Mouse (Mus musculus) MEL (cell line): ENCODE results near the gene Nrg4. TPM values are rescaled to one million over a fixed set of nuclear protein-coding genes. Genes with fewer than 3 reads are reported as not detected.
A peak's percentile ranks its signal among the peaks of the same experiment; 100 is the strongest.

Experiments used
- DNase-seq: peaks from one replicate; pipeline ENCODE4 v3.0.0; 2011; ENCODE audit warnings: low read depth, low spot score
- H3K27ac ChIP-seq: 2 replicates; pipeline ENCODE4 v1.5.1; 2012; ENCODE audit warnings: low read depth, mild to moderate bottlenecking, control low read depth, low read length, moderate library complexity; ENCODE audit not compliant: control insufficient read depth
- H3K27me3 ChIP-seq, 2 experiments: fragments of 150-350 bp in 1 of 2; sonication (generic) in 1 of 2; 2 replicates each; pipeline ENCODE4 v1.6.1; 2012; ENCODE audit warnings: low read length in 2 of 2, mild to moderate bottlenecking in 2 of 2, improper control_type of control experiment in 1 of 2, moderate library complexity in 1 of 2; ENCODE audit not compliant: insufficient read depth in 2 of 2, control insufficient read depth in 1 of 2
- H3K36me3 ChIP-seq, 2 experiments: 2 replicates each; pipeline ENCODE4 v1.6.1; 2012 to 2014; ENCODE audit warnings: low read length in 2 of 2, improper control_type of control experiment in 1 of 2, inconsistent platforms in 1 of 2, mild to moderate bottlenecking in 1 of 2; ENCODE audit not compliant: insufficient read depth in 2 of 2, control insufficient read depth in 1 of 2
- H3K4me1 ChIP-seq, 2 experiments: fragments of 150-350 bp in 1 of 2; sonication (generic) in 1 of 2; 2 replicates each; pipeline ENCODE4 v1.6.1; 2012; ENCODE audit warnings: low read length in 2 of 2, improper control_type of control experiment in 1 of 2, mild to moderate bottlenecking in 1 of 2; ENCODE audit not compliant: insufficient read depth in 2 of 2, control insufficient read depth in 1 of 2
- H3K4me3 ChIP-seq, 2 experiments: fragments of 150-350 bp in 1 of 2; sonication (generic) in 1 of 2; 2 replicates each; pipeline ENCODE4 v1.5.1; 2012; ENCODE audit warnings: low read depth in 2 of 2, low read length in 2 of 2, mild to moderate bottlenecking in 2 of 2, moderate library complexity in 2 of 2, control low read depth in 1 of 2, improper control_type of control experiment in 1 of 2; ENCODE audit not compliant: control insufficient read depth in 1 of 2, insufficient read depth in 1 of 2
- H3K79me2 ChIP-seq: 2 replicates; pipeline ENCODE4 v1.6.1; 2012; ENCODE audit warnings: mild to moderate bottlenecking, low read length, moderate library complexity; ENCODE audit not compliant: control insufficient read depth, poor library complexity, insufficient read depth
- H3K9ac ChIP-seq: 2 replicates; pipeline ENCODE4 v1.6.1; 2012; ENCODE audit warnings: low read depth, mild to moderate bottlenecking, control low read depth, low read length, moderate library complexity; ENCODE audit not compliant: control insufficient read depth, poor library complexity, severe bottlenecking
- H3K9me3 ChIP-seq: fragments of 150-350 bp; sonication (generic); replicated peaks from 2 replicates; pipeline ENCODE4 v1.6.1; 2012; ENCODE audit warnings: mild to moderate bottlenecking, low read length, improper control_type of control experiment, moderate library complexity; ENCODE audit not compliant: insufficient read depth
- E2F4 ChIP-seq: IDR thresholded peaks from 2 replicates; pipeline ENCODE4 v1.6.1; 2011; ENCODE audit warnings: low read depth, low read length, improper control_type of control experiment, borderline replicate concordance
- EP300 ChIP-seq, 2 experiments: IDR thresholded peaks; 2 replicates each; pipeline ENCODE4 v1.6.1; 2011; ENCODE audit warnings: improper control_type of control experiment in 2 of 2, low read length in 2 of 2, low read depth in 1 of 2, mild to moderate bottlenecking in 1 of 2
- ETS1 ChIP-seq: IDR thresholded peaks from 2 replicates; pipeline ENCODE4 v1.6.1; 2012; ENCODE audit warnings: low read depth, mild to moderate bottlenecking, inconsistent platforms, low read length, improper control_type of control experiment, moderate library complexity
- GABPA ChIP-seq: IDR thresholded peaks from 2 replicates; pipeline ENCODE4 v1.6.1; 2012; ENCODE audit warnings: low read depth, mild to moderate bottlenecking, inconsistent platforms, low read length, improper control_type of control experiment, moderate library complexity
- GATA1 ChIP-seq: IDR thresholded peaks from 2 replicates; pipeline ENCODE4 v1.6.1; 2011; ENCODE audit warnings: low read depth, low read length, improper control_type of control experiment
- HCFC1 ChIP-seq: IDR thresholded peaks from 2 replicates; pipeline ENCODE4 v1.6.1; 2012; ENCODE audit warnings: low read depth, mild to moderate bottlenecking, inconsistent platforms, low read length, improper control_type of control experiment, moderate library complexity
- KAT2A ChIP-seq: conservative IDR thresholded peaks from 2 replicates; pipeline ENCODE4 v1.6.1; 2012; ENCODE audit warnings: low read depth, low read length, improper control_type of control experiment, inconsistent platforms
- MAFK ChIP-seq: IDR thresholded peaks from 2 replicates; pipeline ENCODE4 v1.6.1; 2011; ENCODE audit warnings: low read depth, mild to moderate bottlenecking, low read length, improper control_type of control experiment, borderline replicate concordance
- MAZ ChIP-seq: IDR thresholded peaks from 2 replicates; pipeline ENCODE4 v1.6.1; 2012; ENCODE audit warnings: low read depth, mild to moderate bottlenecking, inconsistent platforms, low read length, improper control_type of control experiment
- MEF2A ChIP-seq: IDR thresholded peaks from 2 replicates; pipeline ENCODE4 v1.6.1; 2014; ENCODE audit warnings: low read depth, mild to moderate bottlenecking, inconsistent platforms, low read length, improper control_type of control experiment; ENCODE audit not compliant: poor library complexity, insufficient replicate concordance, severe bottlenecking; ENCODE audit errors: extremely low read depth
- MXI1 ChIP-seq: IDR thresholded peaks from 2 replicates; pipeline ENCODE4 v1.6.1; 2011; ENCODE audit warnings: mild to moderate bottlenecking, low read depth, low read length, improper control_type of control experiment
- MYB ChIP-seq: IDR thresholded peaks from 2 replicates; pipeline ENCODE4 v1.6.1; 2011; ENCODE audit warnings: mild to moderate bottlenecking, low read depth, low read length, improper control_type of control experiment
- MYC ChIP-seq: IDR thresholded peaks from 2 replicates; pipeline ENCODE4 v1.6.1; 2011; ENCODE audit warnings: low read depth, mild to moderate bottlenecking, low read length, improper control_type of control experiment, moderate library complexity
- NELFE ChIP-seq: IDR thresholded peaks from 2 replicates; pipeline ENCODE4 v1.6.1; 2011; ENCODE audit warnings: low read depth, low read length, improper control_type of control experiment
- NRF1 ChIP-seq: IDR thresholded peaks from 2 replicates; pipeline ENCODE4 v1.6.1; 2014; ENCODE audit warnings: low read depth, mild to moderate bottlenecking, inconsistent platforms, low read length, improper control_type of control experiment, moderate library complexity; ENCODE audit not compliant: poor library complexity, insufficient read depth, severe bottlenecking
- POLR2AphosphoS2 ChIP-seq: IDR thresholded peaks from 2 replicates; pipeline ENCODE4 v1.6.1; 2011; ENCODE audit warnings: low read length, improper control_type of control experiment
- POLR2AphosphoS5 ChIP-seq: IDR thresholded peaks from 2 replicates; pipeline ENCODE4 v1.6.1; 2012; ENCODE audit warnings: low read depth, borderline replicate concordance, mild to moderate bottlenecking, inconsistent platforms, low read length, moderate library complexity, mixed read lengths
- RAD21 ChIP-seq: IDR thresholded peaks from 2 replicates; pipeline ENCODE4 v1.6.1; 2011; ENCODE audit warnings: mild to moderate bottlenecking, low read depth, low read length, improper control_type of control experiment
- RCOR1 ChIP-seq: IDR thresholded peaks from 2 replicates; pipeline ENCODE4 v1.6.1; 2012; ENCODE audit warnings: low read depth, mild to moderate bottlenecking, inconsistent platforms, low read length, improper control_type of control experiment
- SIN3A ChIP-seq: IDR thresholded peaks from 2 replicates; pipeline ENCODE4 v1.6.1; 2012; ENCODE audit warnings: low read length, improper control_type of control experiment, inconsistent platforms
- SMC3 ChIP-seq: IDR thresholded peaks from 2 replicates; pipeline ENCODE4 v1.6.1; 2011; ENCODE audit warnings: low read depth, low read length, improper control_type of control experiment
- TAL1 ChIP-seq: IDR thresholded peaks from 2 replicates; pipeline ENCODE4 v1.6.1; 2012; ENCODE audit warnings: mild to moderate bottlenecking, inconsistent platforms, low read length, moderate library complexity, mixed read lengths
- TCF12 ChIP-seq: IDR thresholded peaks from 2 replicates; pipeline ENCODE4 v1.6.1; 2014; ENCODE audit warnings: low read depth, mild to moderate bottlenecking, inconsistent platforms, low read length, improper control_type of control experiment, moderate library complexity
- USF1 ChIP-seq: IDR thresholded peaks from 2 replicates; pipeline ENCODE4 v1.6.1; 2014; ENCODE audit warnings: low read depth, mild to moderate bottlenecking, inconsistent platforms, low read length, improper control_type of control experiment, moderate library complexity
- USF2 ChIP-seq, 2 experiments: IDR thresholded peaks; 2 replicates each; pipeline ENCODE4 v1.6.1; 2011 to 2012; ENCODE audit warnings: improper control_type of control experiment in 2 of 2, low read length in 2 of 2, borderline replicate concordance in 1 of 2, inconsistent platforms in 1 of 2, low read depth in 1 of 2, mild to moderate bottlenecking in 1 of 2; ENCODE audit not compliant: insufficient read depth in 1 of 2
- ZKSCAN1 ChIP-seq: IDR thresholded peaks from 2 replicates; pipeline ENCODE4 v1.6.1; 2012; ENCODE audit warnings: low read depth, mild to moderate bottlenecking, inconsistent platforms, low read length, improper control_type of control experiment, moderate library complexity
- ZMIZ1 ChIP-seq: IDR thresholded peaks from 2 replicates; pipeline ENCODE4 v1.6.1; 2012; ENCODE audit warnings: low read depth, mild to moderate bottlenecking, inconsistent platforms, low read length, improper control_type of control experiment, moderate library complexity
- ZNF384 ChIP-seq: IDR thresholded peaks from 2 replicates; pipeline ENCODE4 v1.6.1; 2012; ENCODE audit warnings: low read depth, mild to moderate bottlenecking, inconsistent platforms, low read length, improper control_type of control experiment
- polyA plus RNA-seq, 2 experiments: library from polyadenylated mRNA; stranded (reverse) in 1 of 2; unstranded in 1 of 2; fragments of >175 nt in 1 of 2; fragments of >200 nt in 1 of 2; gene quantifications; 2 replicates each; pipeline versions ENCODE4 v1.2.1 to v1.2.4; 2012; ENCODE audit warnings: low replicate concordance in 2 of 2, low read depth in 1 of 2; ENCODE audit not compliant: insufficient read length in 2 of 2, insufficient read depth in 1 of 2, missing spikeins in 1 of 2
- total RNA-seq: library from RNA; depleted of rRNA; stranded (reverse); fragments of 300-350 nt; gene quantifications from 2 replicates; pipeline ENCODE4 v1.2.3, GENCODE M21; 2012

Nrg4 gene
- total and polyA plus RNA-seq, 3 experiments, result 0.08 to 0.67 TPM; not detected in 1

GRCm38 (mm10) chr9:55172195-55172685 lies 154.4 kb downstream of the Nrg4 start:
- no peak overlapping the region for H3K27ac ChIP-seq
- H3K27me3 ChIP-seq, result no peaks in the 10 kb centered on the region
- DNase-seq, result no peak
- peaks cover 8 to 29% of the 10 kb centered on the region in 2 experiments for H3K36me3 ChIP-seq
- H3K79me2 ChIP-seq, result no peaks in the 10 kb centered on the region
- TF ChIP-seq KAT2A (no peak), MAFK (no peak), SIN3A (no peak), MYC (no peak), HCFC1 (no peak), POLR2AphosphoS2 (no peak), RCOR1 (no peak), GATA1 (no peak), MEF2A (no peak), USF1 (no peak), TAL1 (no peak), USF2 (IDR thresholded peaks at IDR 0.05; ENCODE audit: borderline replicate concordance in 1 of 2, insufficient read depth in 1 of 2, low read depth in 1 of 2, low read length in 2 of 2) (no peak), RAD21 (no peak), POLR2AphosphoS5 (no peak)
- H3K4me3 ChIP-seq, result no peak overlapping the region
- peaks cover 11 to 12% of the 10 kb centered on the region in 2 experiments; a peak in 3 of 4 replicates for H3K4me1 ChIP-seq
- H3K9me3 ChIP-seq, result no peaks in the 10 kb centered on the region
- H3K9ac ChIP-seq, result no peak overlapping the region

GRCm38 (mm10) chr9:55170655-55171412 lies 155.8 kb downstream of the Nrg4 start:
- no peak overlapping the region for H3K9ac ChIP-seq
- no peaks in the 10 kb centered on the region for H3K79me2 ChIP-seq
- peaks cover 7 to 29% of the 10 kb centered on the region in 2 experiments for H3K36me3 ChIP-seq
- no peaks in the 10 kb centered on the region for H3K9me3 ChIP-seq
- no peaks in the 10 kb centered on the region for H3K27me3 ChIP-seq
- H3K27ac ChIP-seq, result peak overlapping the region; percentile 61
- H3K4me3 ChIP-seq, result no peak overlapping the region
- DNase-seq, result peak; percentile 68
- peaks cover 11 to 12% of the 10 kb centered on the region in 2 experiments; a peak in 3 of 4 replicates for H3K4me1 ChIP-seq
- TF ChIP-seq USF2 (IDR thresholded peaks at IDR 0.05; ENCODE audit: borderline replicate concordance in 1 of 2, insufficient read depth in 1 of 2, low read depth in 1 of 2, low read length in 2 of 2) (no peak), ETS1 (peak; percentile 75), MYC (no peak), MYB (no peak), RAD21 (no peak), POLR2AphosphoS5 (no peak), TAL1 (no peak), E2F4 (no peak), GABPA (no peak), MAZ (no peak), HCFC1 (no peak), NRF1 (no peak), EP300 (IDR thresholded peaks at IDR 0.05; ENCODE audit: low read depth in 1 of 2, low read length in 2 of 2) (peak; percentile 52 to 80; a peak in 3 of 4 replicates), ZKSCAN1 (no peak), SMC3 (no peak), ZMIZ1 (no peak), GATA1 (peak; percentile 77), MXI1 (0 out of 2 replicates have a peak, but pooled peaks have one; percentile 37), ZNF384 (no peak), SIN3A (0 out of 2 replicates have a peak, but pooled peaks have one; percentile 24), NELFE (no peak), TCF12 (peak; percentile 65; the same call in 1 of the 2 replicates)
